Mouse (Mus musculus) CD4-positive naive resting alpha-beta T cell, adult 57 days (primary cell): ENCODE data around the gene Pi4ka. TPM values are rescaled to one million over a fixed set of nuclear protein-coding genes. Genes with fewer than 3 reads are reported as not detected.

Experiments
- total RNA-seq: library from RNA; stranded (reverse); gene quantifications from one replicate; pipeline ENCODE4 v1.2.4, GENCODE M21; 2023

Pi4ka gene
- total RNA-seq: 127 TPM

DNA sequence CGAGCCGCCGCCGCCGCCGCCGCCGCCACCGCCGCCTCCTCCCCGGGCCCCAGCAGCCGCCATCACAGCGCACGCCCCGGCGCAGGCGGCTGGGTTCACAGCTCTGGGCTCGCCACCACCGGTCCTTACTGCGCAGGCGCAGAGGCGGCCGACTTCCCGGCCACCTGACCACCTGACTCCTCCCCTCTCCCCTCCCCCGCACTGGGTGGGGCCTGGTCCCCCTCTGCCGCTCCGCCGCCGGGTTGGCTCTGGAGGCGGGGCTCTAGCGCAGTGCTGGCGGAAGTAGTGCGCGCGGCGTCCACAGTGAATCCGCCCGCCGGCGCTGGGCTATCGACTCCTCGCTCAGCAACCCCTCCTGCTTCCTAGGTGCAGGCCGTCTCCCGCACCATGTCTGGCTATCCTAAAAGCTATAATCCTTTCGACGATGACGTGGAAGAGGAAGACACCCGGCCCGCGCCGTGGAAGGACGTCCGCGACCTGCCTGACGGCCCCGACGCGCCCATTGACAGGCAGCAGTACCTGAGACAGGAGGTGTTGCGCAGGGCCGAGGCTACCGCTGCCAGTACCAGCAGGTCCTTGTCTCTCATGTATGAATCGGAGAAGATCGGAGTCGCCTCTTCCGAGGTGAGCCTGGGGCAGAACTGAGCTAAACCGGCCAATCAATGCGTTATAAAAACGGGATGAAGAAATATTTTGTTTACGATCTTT, at the start of gene Pi4ka, which contains the start of gene Snap29:
TSS of gene Pi4ka (minus strand) at position 579 of the 708 bp plus-strand sequence.
TSS of gene Snap29 (plus strand) at position 251 of the 708 bp plus-strand sequence.

GRCm38 (mm10) chr16:17451541-17452372, 45.6 kb upstream of the Pi4ka start, which contains the start of gene Crkl:
Crkl (plus strand) TSS chr16:17451987.

GRCm38 (mm10) chr16:17331116-17331515, 75.0 kb downstream of the Pi4ka start, which contains the start of gene Serpind1:
Serpind1 (plus strand) TSS chr16:17331371.

GRCm38 (mm10) chr16:17275721-17276120, 130.4 kb downstream of the Pi4ka start, which contains the start of gene Tmem191c:
Tmem191c (plus strand) TSS chr16:17276077.

GRCm38 (mm10) chr16:17232794-17233701, 173.1 kb downstream of the Pi4ka start, which contains the start of gene Hic2:
Hic2 (plus strand) TSS chr16:17233572.

Other genes starting within 250 kb of the Pi4ka start
- 117 TPM for gene Ube2l3, start 203.7 kb downstream of the Pi4ka start, total RNA-seq
- not detected for gene Rimbp3, start 197.7 kb downstream of the Pi4ka start, total RNA-seq
- 4.5 TPM for gene Hic2, start 172.7 kb downstream of the Pi4ka start, total RNA-seq
- gene Tmem191c, start 130.2 kb downstream of the Pi4ka start, total RNA-seq: 46.1 TPM
- gene Serpind1, start 74.9 kb downstream of the Pi4ka start, total RNA-seq: not detected
- gene Snap29, start 328 bp downstream of the Pi4ka start, total RNA-seq: 21.2 TPM
- 64.5 TPM for gene Crkl, start 45.7 kb upstream of the Pi4ka start, total RNA-seq
- gene Aifm3, start 83.3 kb upstream of the Pi4ka start, total RNA-seq: 0.21 TPM
- gene Lztr1, start 102.4 kb upstream of the Pi4ka start, total RNA-seq: 62.5 TPM
- gene Thap7, start 124.8 kb upstream of the Pi4ka start, total RNA-seq: 41.0 TPM
- not detected for gene Lrrc74b, start 154.9 kb upstream of the Pi4ka start, total RNA-seq
- not detected for gene P2rx6, start 155.6 kb upstream of the Pi4ka start, total RNA-seq
- 0.56 TPM for gene Slc7a4, start 176.9 kb upstream of the Pi4ka start, total RNA-seq
- gene Smpd4, start 213.0 kb upstream of the Pi4ka start, total RNA-seq: 43.7 TPM
- not detected for gene Ccdc74a, start 240.2 kb upstream of the Pi4ka start, total RNA-seq